ENCODE assay signal across 9 mouse cellular contexts in the genomic region with DNA sequence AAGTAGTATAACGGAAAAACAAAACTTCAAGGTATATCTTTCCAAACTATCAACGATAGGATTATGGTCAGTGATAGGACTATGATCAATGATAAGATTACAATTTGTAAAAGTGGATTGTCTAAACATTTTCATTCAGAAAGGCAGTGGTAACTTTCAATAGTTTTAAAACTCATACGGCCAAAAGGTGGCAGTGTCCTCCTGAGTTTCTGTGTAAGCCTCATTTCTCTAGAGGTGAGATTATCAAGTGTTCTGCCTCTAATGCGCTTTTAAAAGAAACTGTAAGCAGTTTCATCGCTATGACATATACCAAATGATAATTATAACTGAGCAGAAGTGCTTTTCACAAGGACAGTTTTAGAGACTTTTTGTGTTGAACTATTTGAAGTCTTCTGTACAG. TPM values are rescaled to one million over a fixed set of nuclear protein-coding genes. Genes with fewer than 3 reads are reported as not detected.
DNase-seq lines count a peak whose midpoint lies in the region; ATAC-seq lines count a peak whose summit lies in the region.
"Had no signal": no experiment of that assay in that cellular context is flagged by ENCODE, and none has a peak within 500 bp of the region (broad histone marks: within the 10 kb centered on the region; RNA-seq: fewer than 3 reads in every experiment).

No protein-coding gene starts in this region.

- intact Hi-C loops in left cerebral cortex, postnatal 36 days (cut with DNase I), result loop anchor here (1.0 to 10.0 kb wide), 3 partner anchors 252 to 474 kb away; a partner anchor contains a TSS

- no peak overlapping the region for H3K9ac ChIP-seq in midbrain, embryonic 15.5 days
- H3K9ac ChIP-seq: limb, embryonic 13.5 days had no signal

- no peak overlapping the region for H3K27ac ChIP-seq in midbrain, embryonic 15.5 days
- H3K27ac ChIP-seq: limb, embryonic 13.5 days had no signal

- 31% methylated on average over 5 of the region's 5 CpGs for WGBS in midbrain, embryonic 15.5 days

- H3K27me3 ChIP-seq in midbrain, embryonic 15.5 days (replicated peaks), result no peaks in the 10 kb centered on the region

- no peak overlapping the region for H3K4me3 ChIP-seq in midbrain, embryonic 15.5 days
- H3K4me3 ChIP-seq: limb, embryonic 13.5 days had no signal

- ATAC-seq in megakaryocyte progenitor cell, adult 5-6 weeks (replicated peaks; ENCODE audit: poor library complexity), result no peak; the same call in 1 of the 2 replicates
- ATAC-seq in midbrain, embryonic 15.5 days (replicated peaks), result no peak

- no peaks in the 10 kb centered on the region for H3K36me3 ChIP-seq in midbrain, embryonic 15.5 days (replicated peaks)
- H3K36me3 ChIP-seq: limb, embryonic 13.5 days had no signal

- no peaks in the 10 kb centered on the region for H3K9me3 ChIP-seq in midbrain, embryonic 15.5 days
- H3K9me3 ChIP-seq: limb, embryonic 13.5 days had no signal

- peak; percentile 65 to 71 for DNase-seq in cerebellum, postnatal 10 days
- no peak for DNase-seq in cerebellum, adult 11-12 months
- DNase-seq in left cerebral cortex, adult 11 months (ENCODE audit: low spot score), result peak; percentile 18
- no peak for DNase-seq in left cerebral cortex, postnatal 36 days (ENCODE audit: low spot score in 2 of 2)
- peak; percentile 24 for DNase-seq in R1 (ENCODE audit: low read depth, low spot score)
- DNase-seq in layer of hippocampus, adult 11-12 months (ENCODE audit: low spot score), result peak; percentile 55

- no peak overlapping the region for H3K4me2 ChIP-seq in midbrain, embryonic 15.5 days
- H3K4me2 ChIP-seq: limb, embryonic 13.5 days had no signal

- no peaks in the 10 kb centered on the region for H3K4me1 ChIP-seq in midbrain, embryonic 15.5 days
- H3K4me1 ChIP-seq: limb, embryonic 13.5 days had no signal

RNA-seq across cellular contexts. Expression of a gene that starts 12.7 kb away (rescaled TPM):
- total RNA-seq in left cerebral cortex, postnatal 36 days (2021), result 1 to 10 TPM; 1.1 to 1.4 TPM
- not detected in 2 replicates for total RNA-seq in megakaryocyte progenitor cell, adult 5-6 weeks (2015)
- total RNA-seq in megakaryocyte progenitor cell, adult 5-6 weeks (2017), result not detected in 2 replicates
- polyA plus RNA-seq in midbrain, embryonic 15.5 days (2015; fragmentation: Nextera tagmentation; extraction: Ambion mirVana), result 2.7 and 3.3 TPM in 2 replicates

Comparison
In these comparisons a context has a peak if more than half of its experiments do, and no peak if none do; other contexts are left out.
1. DNase-seq: peak in cerebellum, postnatal 10 days (2 of 2), left cerebral cortex, adult 11 months (single experiment), R1 (single experiment) and layer of hippocampus, adult 11-12 months (single experiment); none in cerebellum, adult 11-12 months (single experiment) and left cerebral cortex, postnatal 36 days (0 of 2).